Mouse (Mus musculus) kidney, adult 2 months (tissue): ENCODE results near the gene Lmo7.

ENCODE experiments used
- CTCF ChIP-seq: fragments of 200-500 bp; conservative IDR thresholded peaks from 2 replicates; pipeline ENCODE4 v1.5.1; 2011; ENCODE audit warnings: low read depth, mild to moderate bottlenecking, control low read depth, low read length, moderate library complexity, mixed read lengths; ENCODE audit not compliant: insufficient read depth, insufficient read length
- POLR2A ChIP-seq: fragments of 200-500 bp; IDR thresholded peaks from one replicate; pipeline ENCODE4 v1.6.1; 2011; ENCODE audit warnings: low read depth, low read length, control low read depth

GRCm38 (mm10) chr14:101841271-101841670 lies 111.5 kb downstream of the Lmo7 start:
- TF ChIP-seq CTCF (no peak), POLR2A (no peak)
